8 mouse cellular contexts compared by ENCODE assay signal in the genomic region with DNA sequence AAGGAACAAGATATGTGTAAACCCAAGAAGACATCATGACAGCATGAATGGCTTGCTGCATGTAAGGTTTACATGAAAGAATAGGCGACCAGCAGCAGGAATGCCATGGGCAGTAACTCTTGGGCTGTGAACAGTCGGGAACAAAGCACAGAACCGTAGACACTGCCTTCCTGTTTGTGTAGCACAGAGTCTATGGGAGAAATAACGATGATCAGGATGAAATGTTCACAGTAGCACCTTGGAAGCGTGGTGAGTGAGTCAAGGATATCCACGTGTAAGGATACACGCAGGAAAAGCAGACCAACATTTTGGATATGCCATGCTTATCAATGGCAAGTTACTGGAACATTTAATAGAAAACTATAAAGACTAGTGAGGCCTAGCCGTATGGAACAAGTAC. TPM values are rescaled to one million over a fixed set of nuclear protein-coding genes. Genes with fewer than 3 reads are reported as not detected.
A peak's percentile ranks its signal among the peaks of the same experiment; 100 is the strongest.
DNase-seq lines count a peak whose midpoint lies in the region; ATAC-seq and TF ChIP-seq lines count a peak whose summit lies in the region.
"Had no signal": no experiment of that assay in that cellular context is flagged by ENCODE, and none has a peak within 500 bp of the region (broad histone marks: within the 10 kb centered on the region; RNA-seq: fewer than 3 reads in every experiment).

No protein-coding gene starts in this region.

- peak overlapping the region; percentile 57 for H3K27ac ChIP-seq in kidney, adult 2 months (ENCODE audit: insufficient read depth, low read depth, low read length)
- H3K27ac ChIP-seq in limb, embryonic 14.5 days (replicated peaks; ENCODE audit: low read depth, low read length): no peak overlapping the region

- H3K27me3 ChIP-seq in kidney, adult 2 months (replicated peaks; ENCODE audit: control insufficient read depth, insufficient read depth, low read length): no peaks in the 10 kb centered on the region
- H3K27me3 ChIP-seq in limb, embryonic 14.5 days (ENCODE audit: control insufficient read depth, insufficient read depth, low read length): no peaks in the 10 kb centered on the region

- no peak for TF ChIP-seq CTCF in kidney, adult 2 months (conservative IDR thresholded peaks at IDR 0.05; ENCODE audit: insufficient read depth, insufficient read length, low read depth, low read length)

- H3K4me2 ChIP-seq in limb, embryonic 14.5 days (replicated peaks; ENCODE audit: low read depth, low read length, severe bottlenecking): peak overlapping the region; percentile 31; the same call in 1 of the 2 replicates

- H3K4me3 ChIP-seq in kidney, adult 2 months (ENCODE audit: insufficient read depth, low read depth, low read length): peak overlapping the region; percentile 25
- peak overlapping the region; percentile 80 for H3K4me3 ChIP-seq in limb, embryonic 14.5 days (replicated peaks; ENCODE audit: low read length)

- no peak for DNase-seq in kidney, adult 2 months
- DNase-seq in kidney, postnatal 36 days: no peak
- DNase-seq in 3T3-L1 (ENCODE audit: low read depth, low spot score): peak; percentile 13
- DNase-seq in Muller cell, postnatal 12 days (ENCODE audit: inconsistent ontology term): peak; percentile 10
- DNase-seq in limb, embryonic 14.5 days (ENCODE audit: low spot score): no peak
- DNase-seq in adrenal gland, postnatal 4 days (ENCODE audit: low spot score in 2 of 2): no peak
- DNase-seq: right cerebral cortex, postnatal 25 days had no signal

- 15% methylated on average over 8 of the region's 8 CpGs for WGBS in kidney, adult 2 months
- 46% methylated on average over 8 of the region's 8 CpGs for WGBS in limb, embryonic 14.5 days

- no peak for ATAC-seq in limb, embryonic 14.5 days (ENCODE audit: low FRiP score, low read depth)
- ATAC-seq in frontal cortex, adult (ENCODE audit: low TSS enrichment): no peak

- H3K9me3 ChIP-seq in limb, embryonic 14.5 days (ENCODE audit: control insufficient read depth, low read length): no peaks in the 10 kb centered on the region

- H3K9ac ChIP-seq in limb, embryonic 14.5 days (ENCODE audit: low read depth, low read length, severe bottlenecking): no peak overlapping the region

- TF ChIP-seq POLR2A in kidney, adult 2 months (IDR thresholded peaks at IDR 0.05; ENCODE audit: low read depth, low read length): no peak
- no peak for TF ChIP-seq POLR2A in limb, embryonic 14.5 days (IDR thresholded peaks at IDR 0.05; ENCODE audit: borderline replicate concordance, extremely low read depth, insufficient read depth, insufficient read length)

- H3K36me3 ChIP-seq in kidney, adult 2 months (ENCODE audit: control insufficient read depth, insufficient read depth, low read length): no peaks in the 10 kb centered on the region
- H3K36me3 ChIP-seq in limb, embryonic 14.5 days (ENCODE audit: control insufficient read depth, insufficient read depth, low read length): no peaks in the 10 kb centered on the region

- peaks cover 8% of the 10 kb centered on the region; the same call in 1 of the 2 replicates for H3K4me1 ChIP-seq in kidney, adult 2 months (ENCODE audit: control insufficient read depth, insufficient read depth, low read length)
- peaks cover 4% of the 10 kb centered on the region for H3K4me1 ChIP-seq in limb, embryonic 14.5 days (ENCODE audit: control insufficient read depth, insufficient read depth, low read length)

RNA-seq across cellular contexts. Expression of a gene that starts 2.6 kb away (rescaled TPM):
- 8.7 and 9.7 TPM in 2 replicates for polyA plus RNA-seq in kidney, adult 2 months (2012; rRNA removed)
- polyA plus RNA-seq in limb, embryonic 14.5 days (2012; rRNA removed): 14.8 and 16.1 TPM in 2 replicates
- polyA plus RNA-seq in limb, embryonic 14.5 days (2014; fragmentation: Nextera tagmentation; extraction: Ambion mirVana): 15.3 and 16.1 TPM in 2 replicates
- 10 to 100 TPM; 25.4 to 26.1 TPM for total RNA-seq in adrenal gland, postnatal 4 days (2021)

RNA-seq across cellular contexts. Expression of a gene that starts 48.3 kb away (rescaled TPM):
- 92.0 and 123 TPM in 2 replicates for polyA plus RNA-seq in kidney, adult 2 months (2012; rRNA removed)
- polyA plus RNA-seq in limb, embryonic 14.5 days (2012; rRNA removed): 20.3 and 32.4 TPM in 2 replicates
- 78.7 and 86.0 TPM in 2 replicates for polyA plus RNA-seq in limb, embryonic 14.5 days (2014; fragmentation: Nextera tagmentation; extraction: Ambion mirVana)
- total RNA-seq in adrenal gland, postnatal 4 days (2021): 100 to 1,000 TPM; 425 to 522 TPM

Comparison
In these comparisons a context has a peak if more than half of its experiments do, and no peak if none do; other contexts are left out.
1. DNase-seq: peak in 3T3-L1 (single experiment) and Muller cell, postnatal 12 days (single experiment); none in kidney, adult 2 months (single experiment), kidney, postnatal 36 days (0 of 2), limb, embryonic 14.5 days (single experiment) and adrenal gland, postnatal 4 days (0 of 2).